Mouse (Mus musculus): ENCODE measurements around the gene Ctsc. TPM values are rescaled to one million over a fixed set of nuclear protein-coding genes. Genes with fewer than 3 reads are reported as not detected.

Ctsc gene
- polyA plus RNA-seq, 1 experiment = 10.6 TPM

GRCm38 (mm10) chr7:88269913-88270312 lies 8.0 kb upstream of the Ctsc start:
- H3K79me2 ChIP-seq (ENCODE audit: control insufficient read depth, insufficient read depth) = no peaks in the 10 kb centered on the region
- H3K27me3 ChIP-seq (ENCODE audit: control insufficient read depth, insufficient read depth, insufficient read length) = no peaks in the 10 kb centered on the region
- H3K4me2 ChIP-seq (ENCODE audit: low read depth) = no peak overlapping the region
- TF ChIP-seq REST (IDR thresholded peaks at IDR 0.05; ENCODE audit: insufficient read depth, insufficient read length) (no peak), SRF (IDR thresholded peaks at IDR 0.05; ENCODE audit: control insufficient read depth, insufficient read length, low read depth) (no peak)
- H3K36me3 ChIP-seq (ENCODE audit: control insufficient read depth, insufficient read depth) = no peaks in the 10 kb centered on the region
- no peak overlapping the region for H3ac ChIP-seq (ENCODE audit: control insufficient read depth, insufficient read length)
- H3K4me3 ChIP-seq = no peak overlapping the region

GRCm38 (mm10) chr7:88271531-88271930 lies 6.4 kb upstream of the Ctsc start:
- Histone ChIP-seq H3ac (ENCODE audit: control insufficient read depth, insufficient read length) (no peak overlapping the region), H3K4me2 (ENCODE audit: low read depth) (peak overlapping the region; percentile 1), H3K4me3 (no peak overlapping the region), H3K79me2 (ENCODE audit: control insufficient read depth, insufficient read depth) (no peaks in the 10 kb centered on the region), H3K36me3 (ENCODE audit: control insufficient read depth, insufficient read depth) (no peaks in the 10 kb centered on the region), H3K27me3 (ENCODE audit: control insufficient read depth, insufficient read depth, insufficient read length) (no peaks in the 10 kb centered on the region)
- TF ChIP-seq USF1 (IDR thresholded peaks at IDR 0.05; ENCODE audit: low read depth) (no peak), CEBPB (IDR thresholded peaks at IDR 0.05; ENCODE audit: insufficient read depth, poor library complexity, severe bottlenecking) (peak; percentile 71; the same call in 1 of the 2 replicates)

GRCm38 (mm10) chr7:88276914-88277765 lies 745 bp upstream of the Ctsc start:
- Histone ChIP-seq H3K4me3 (peak overlapping the region; percentile 27), H3K79me2 (ENCODE audit: control insufficient read depth, insufficient read depth) (no peaks in the 10 kb centered on the region), H3ac (ENCODE audit: control insufficient read depth, insufficient read length) (no peak overlapping the region), H3K27me3 (ENCODE audit: control insufficient read depth, insufficient read depth, insufficient read length) (no peaks in the 10 kb centered on the region), H3K36me3 (ENCODE audit: control insufficient read depth, insufficient read depth) (no peaks in the 10 kb centered on the region), H3K4me2 (ENCODE audit: low read depth) (peak overlapping the region; percentile 56)
- no peak for TF ChIP-seq MYOG (IDR thresholded peaks at IDR 0.05; ENCODE audit: control insufficient read depth in 1 of 3, insufficient read depth in 1 of 3, insufficient read length in 2 of 3, low read depth in 2 of 3)
- no peak for TF ChIP-seq TCF12 (IDR thresholded peaks at IDR 0.05; ENCODE audit: insufficient read depth, poor library complexity, severe bottlenecking)
- no peak for TF ChIP-seq MYOD1 (IDR thresholded peaks at IDR 0.05; ENCODE audit: control insufficient read depth in 1 of 3, insufficient read length in 2 of 3, low read depth in 2 of 3)

- Histone ChIP-seq H3ac (ENCODE audit: control insufficient read depth, insufficient read length) (no peak overlapping the region), H3K36me3 (ENCODE audit: control insufficient read depth, insufficient read depth) (no peaks in the 10 kb centered on the region), H3K4me3 (peak overlapping the region; percentile 27), H3K79me2 (ENCODE audit: control insufficient read depth, insufficient read depth) (no peaks in the 10 kb centered on the region), H3K4me2 (ENCODE audit: low read depth) (peak overlapping the region; percentile 56), H3K27me3 (ENCODE audit: control insufficient read depth, insufficient read depth, insufficient read length) (no peaks in the 10 kb centered on the region)
- TF ChIP-seq E2F4 (IDR thresholded peaks at IDR 0.05; ENCODE audit: insufficient read depth) (no peak), SRF (IDR thresholded peaks at IDR 0.05; ENCODE audit: control insufficient read depth, insufficient read length, low read depth) (no peak), REST (IDR thresholded peaks at IDR 0.05; ENCODE audit: insufficient read depth, insufficient read length) (no peak), CEBPB (IDR thresholded peaks at IDR 0.05; ENCODE audit: insufficient read depth, poor library complexity, severe bottlenecking) (no peak), TCF3 (IDR thresholded peaks at IDR 0.05; ENCODE audit: insufficient read length, low read depth) (no peak), MYOD1 (IDR thresholded peaks at IDR 0.05; ENCODE audit: control insufficient read depth in 1 of 3, insufficient read length in 2 of 3, low read depth in 2 of 3) (no peak), MYOG (IDR thresholded peaks at IDR 0.05; ENCODE audit: control insufficient read depth in 1 of 3, insufficient read depth in 1 of 3, insufficient read length in 2 of 3, low read depth in 2 of 3) (no peak), MAX (IDR thresholded peaks at IDR 0.05; ENCODE audit: low read depth) (no peak), USF1 (IDR thresholded peaks at IDR 0.05; ENCODE audit: low read depth) (no peak), POLR2AphosphoS2 (IDR thresholded peaks at IDR 0.05; ENCODE audit: insufficient read length, low read depth) (no peak)
Observed at GRCm38 (mm10) chr7:88278628-88279196, 827 bp downstream of the Ctsc start.

- no peak overlapping the region for H3K4me3 ChIP-seq
- no peak overlapping the region for H3K4me2 ChIP-seq (ENCODE audit: low read depth)
- H3K36me3 ChIP-seq (ENCODE audit: control insufficient read depth, insufficient read depth) = no peaks in the 10 kb centered on the region
- TF ChIP-seq TCF3 (IDR thresholded peaks at IDR 0.05; ENCODE audit: insufficient read length, low read depth) (no peak), MYOG (IDR thresholded peaks at IDR 0.05; ENCODE audit: control insufficient read depth in 1 of 3, insufficient read depth in 1 of 3, insufficient read length in 2 of 3, low read depth in 2 of 3) (no peak), POLR2AphosphoS2 (IDR thresholded peaks at IDR 0.05; ENCODE audit: insufficient read length, low read depth) (no peak), E2F4 (IDR thresholded peaks at IDR 0.05; ENCODE audit: insufficient read depth) (no peak), POLR2A (IDR thresholded peaks at IDR 0.05; ENCODE audit: insufficient read length, low read depth) (no peak), CEBPB (IDR thresholded peaks at IDR 0.05; ENCODE audit: insufficient read depth, poor library complexity, severe bottlenecking) (no peak), MYOD1 (IDR thresholded peaks at IDR 0.05; ENCODE audit: control insufficient read depth in 1 of 3, insufficient read length in 2 of 3, low read depth in 2 of 3) (no peak), MAX (IDR thresholded peaks at IDR 0.05; ENCODE audit: low read depth) (no peak), USF1 (IDR thresholded peaks at IDR 0.05; ENCODE audit: low read depth) (no peak), SRF (IDR thresholded peaks at IDR 0.05; ENCODE audit: control insufficient read depth, insufficient read length, low read depth) (no peak), TCF12 (IDR thresholded peaks at IDR 0.05; ENCODE audit: insufficient read depth, poor library complexity, severe bottlenecking) (no peak), REST (IDR thresholded peaks at IDR 0.05; ENCODE audit: insufficient read depth, insufficient read length) (no peak)
- no peak overlapping the region for H3ac ChIP-seq (ENCODE audit: control insufficient read depth, insufficient read length)
- no peaks in the 10 kb centered on the region for H3K79me2 ChIP-seq (ENCODE audit: control insufficient read depth, insufficient read depth)
- H3K27me3 ChIP-seq (ENCODE audit: control insufficient read depth, insufficient read depth, insufficient read length) = no peaks in the 10 kb centered on the region
Observed at GRCm38 (mm10) chr7:88285276-88285675, 7.4 kb downstream of the Ctsc start.

Data from myocyte (in vitro differentiated cells).